Mouse (Mus musculus) B cell, adult 62 days (primary cell): ENCODE results near the gene Olfr1450. TPM values are rescaled to one million over a fixed set of nuclear protein-coding genes. Genes with fewer than 3 reads are reported as not detected.

Experiments used
- total RNA-seq: library from RNA; stranded (reverse); gene quantifications from 4 replicates; pipeline ENCODE4 v1.2.4, GENCODE M21; 2023

Gene Olfr1450
- not detected in 4 replicates for total RNA-seq

DNA sequence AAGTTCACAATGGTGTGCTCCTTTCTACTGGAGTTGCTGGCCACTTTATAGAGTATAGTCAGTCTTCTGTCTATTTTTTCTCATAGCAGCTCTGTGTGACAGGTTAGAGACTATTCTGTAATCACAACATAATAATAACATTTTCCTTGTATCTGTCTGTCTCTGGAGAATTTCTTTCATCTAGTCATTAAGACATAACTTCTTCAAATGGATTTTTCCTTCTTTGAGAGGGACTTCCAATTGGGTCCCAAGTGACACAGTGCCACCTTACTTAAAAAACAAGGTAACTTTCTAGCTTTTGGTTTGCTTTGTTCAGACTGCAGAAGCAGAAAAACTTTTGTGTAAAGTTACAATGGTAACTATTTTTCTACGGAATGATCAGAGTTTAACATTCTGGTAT lies at the start of gene Olfr1450:
Gene Olfr1450 (plus strand): TSS at position 301 of the 400 bp plus-strand sequence.

DNA sequence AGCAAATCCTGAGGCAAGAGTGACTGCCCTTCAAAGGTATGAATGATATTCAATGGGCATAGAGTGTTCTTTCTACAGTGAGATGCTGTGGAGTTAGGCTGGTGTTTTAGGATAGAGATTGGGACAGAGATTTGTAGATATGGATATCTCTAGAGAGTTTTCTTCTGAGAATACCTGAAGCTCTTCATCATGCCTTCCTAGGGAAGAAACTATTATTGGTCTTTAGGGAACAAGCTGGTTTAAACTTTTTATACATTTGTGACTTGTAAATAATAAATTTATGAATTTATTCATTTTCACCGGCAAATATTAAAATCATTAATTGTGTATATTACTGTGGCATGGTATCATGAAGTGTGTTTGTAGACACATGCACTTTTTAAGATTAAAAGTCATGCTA lies 46.4 kb upstream of the Olfr1450 start, which contains the start of gene Olfr1447:
Gene Olfr1447 (minus strand): TSS at position 101 of the 400 bp plus-strand sequence.

DNA sequence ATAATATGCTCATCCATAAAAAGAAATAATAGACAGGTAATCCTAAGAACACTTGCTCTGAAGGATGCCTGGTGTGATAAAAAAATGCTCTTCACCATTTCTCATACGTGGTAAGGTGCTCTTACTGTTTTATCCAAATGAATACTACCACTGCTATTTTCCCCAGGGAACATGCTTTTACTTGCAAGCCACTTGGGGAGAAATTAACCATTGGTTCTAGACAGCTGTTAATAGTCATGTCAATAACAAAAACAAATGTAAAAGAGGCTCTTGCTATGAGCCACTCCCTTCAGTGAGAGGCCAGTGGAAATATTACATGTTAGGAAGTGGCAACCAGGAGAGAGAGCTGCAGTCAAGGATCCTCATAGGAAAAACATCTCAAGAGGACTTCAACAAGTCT lies 25.7 kb upstream of the Olfr1450 start, which contains the start of gene Olfr1448:
Gene Olfr1448 (minus strand): TSS at position 101 of the 400 bp plus-strand sequence.

DNA sequence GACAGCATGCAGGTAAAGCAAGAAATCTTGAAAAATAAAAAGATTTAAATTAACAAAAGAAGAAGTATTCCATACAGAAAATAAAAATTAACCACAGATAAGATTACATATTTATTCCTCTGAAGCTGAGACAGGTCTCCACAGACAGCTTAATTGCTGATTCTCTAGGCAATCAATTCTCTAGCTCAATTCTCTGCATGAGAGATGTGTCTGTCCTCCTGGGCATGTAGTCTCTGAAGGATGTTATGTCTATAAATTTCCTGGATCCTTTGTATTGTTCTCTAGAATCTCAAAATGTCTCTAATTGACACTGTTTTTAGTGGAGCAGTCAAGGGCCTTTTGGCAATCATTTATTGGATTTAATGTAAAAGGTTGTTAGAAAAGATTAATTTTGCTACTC lies 19.5 kb upstream of the Olfr1450 start, which contains the start of gene Olfr1449:
Gene Olfr1449 (plus strand): TSS at position 301 of the 400 bp plus-strand sequence.

DNA sequence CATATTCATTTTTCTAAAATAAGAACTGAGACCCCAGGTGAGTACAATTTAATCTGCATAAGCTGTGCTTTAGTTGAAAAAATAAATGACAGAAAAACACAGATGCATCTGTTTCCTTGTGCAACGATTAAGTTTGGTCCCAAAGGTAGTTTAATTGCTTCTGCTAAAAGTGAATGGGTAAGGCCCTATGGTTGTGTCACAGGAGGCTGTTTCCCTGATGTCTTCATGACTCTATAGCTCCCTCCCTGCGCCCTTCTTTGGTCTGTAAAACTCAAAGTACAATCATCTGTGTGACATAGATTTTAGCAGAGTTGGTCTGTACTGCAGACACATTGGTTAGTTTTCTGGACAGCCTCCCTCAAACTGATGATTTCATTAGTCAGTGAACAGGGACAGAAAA lies 44.7 kb downstream of the Olfr1450 start, which contains the start of gene Olfr1451:
Gene Olfr1451 (plus strand): TSS at position 301 of the 400 bp plus-strand sequence.

Other genes with a start within 250 kb of the Olfr1450 start
- gene Cntf, start 184.6 kb upstream of the Olfr1450 start, total RNA-seq: 3.8 to 4.3 TPM (median 4.0 TPM) in 4 replicates
- 87.5 to 91.2 TPM (median 89.4 TPM) in 4 replicates for gene Zfp91, start 154.1 kb upstream of the Olfr1450 start, total RNA-seq
- 67.4 to 83.0 TPM (median 75.6 TPM) in 4 replicates for gene Lpxn, start 154.1 kb upstream of the Olfr1450 start, total RNA-seq
- gene Gm5244, start 103.6 kb upstream of the Olfr1450 start, total RNA-seq: 4.7 to 8.5 TPM (median 5.0 TPM) in 4 replicates
- gene Olfr1444, start 93.0 kb upstream of the Olfr1450 start, total RNA-seq: 1.0 to 1.8 TPM (median 1.3 TPM) in 4 replicates
- gene Olfr1445, start 66.4 kb upstream of the Olfr1450 start, total RNA-seq: not detected in 4 replicates
- not detected in 4 replicates for gene Olfr1446, start 56.7 kb upstream of the Olfr1450 start, total RNA-seq
- not detected in 4 replicates for gene Olfr1447, start 46.5 kb upstream of the Olfr1450 start, total RNA-seq
- gene Olfr1448, start 25.8 kb upstream of the Olfr1450 start, total RNA-seq: not detected in 4 replicates
- not detected in 4 replicates for gene Olfr1449, start 19.4 kb upstream of the Olfr1450 start, total RNA-seq
- not detected in 4 replicates for gene Olfr1451, start 44.8 kb downstream of the Olfr1450 start, total RNA-seq
- gene Olfr1453, start 78.1 kb downstream of the Olfr1450 start, total RNA-seq: not detected in 4 replicates
- not detected in 4 replicates for gene Olfr1454, start 110.4 kb downstream of the Olfr1450 start, total RNA-seq
- not detected in 4 replicates for gene Olfr1457, start 147.6 kb downstream of the Olfr1450 start, total RNA-seq
- gene Olfr1458, start 156.5 kb downstream of the Olfr1450 start, total RNA-seq: not detected in 4 replicates
- 0.12 to 0.24 TPM (median 0.19 TPM) in 4 replicates for gene Olfr1459, start 199.3 kb downstream of the Olfr1450 start, total RNA-seq
- gene Olfr1461, start 212.7 kb downstream of the Olfr1450 start, total RNA-seq: not detected in 4 replicates
- gene Olfr1462, start 235.5 kb downstream of the Olfr1450 start, total RNA-seq: not detected in 4 replicates